Mouse (Mus musculus) forebrain, embryonic 16.5 days (tissue): Measurements from ENCODE around the gene Ttc28. TPM values are rescaled to one million over a fixed set of nuclear protein-coding genes. Genes with fewer than 3 reads are reported as not detected.

Experiments used
- ATAC-seq: fragments of 200-750 bp; cut with Nextera tagmentation; 2 replicates; pipeline ENCODE4 v1.8.0; 2017; ENCODE audit warnings: mild to moderate bottlenecking, moderate library complexity
- H3K27ac ChIP-seq: fragments of 300-500 bp; sonication (generic); 2 replicates; pipeline ENCODE4 v1.5.1; 2014; ENCODE audit warnings: low read length, control low read depth
- H3K27me3 ChIP-seq: fragments of 300-500 bp; sonication (generic); replicated peaks from 2 replicates; pipeline ENCODE4 v1.6.1; 2014; ENCODE audit warnings: low read length; ENCODE audit not compliant: control insufficient read depth, insufficient read depth
- H3K36me3 ChIP-seq: fragments of 300-500 bp; sonication (generic); 2 replicates; pipeline ENCODE4 v1.6.1; 2014; ENCODE audit not compliant: control insufficient read depth, insufficient read depth
- H3K4me1 ChIP-seq: fragments of 300-500 bp; sonication (generic); replicated peaks from 2 replicates; pipeline ENCODE4 v1.6.1; 2014; ENCODE audit warnings: low read length; ENCODE audit not compliant: control insufficient read depth, insufficient read depth
- H3K4me2 ChIP-seq: fragments of 300-500 bp; sonication (generic); 2 replicates; pipeline ENCODE4 v1.6.1; 2014; ENCODE audit warnings: mild to moderate bottlenecking, low read length, control low read depth
- H3K4me3 ChIP-seq: fragments of 300-500 bp; sonication (generic); replicated peaks from 2 replicates; pipeline ENCODE4 v1.5.1; 2014; ENCODE audit warnings: mild to moderate bottlenecking, low read length, control low read depth
- H3K9ac ChIP-seq: fragments of 300-500 bp; sonication (generic); replicated peaks from 2 replicates; pipeline ENCODE4 v1.6.1; 2014; ENCODE audit warnings: low read depth, low read length, control low read depth
- H3K9me3 ChIP-seq: fragments of 300-500 bp; sonication (generic); 2 replicates; pipeline ENCODE4 v1.6.1; 2016; ENCODE audit warnings: low read length; ENCODE audit not compliant: control insufficient read depth
- WGBS: fragments of 180-500 bp; shearing (Covaris S2); extraction: QIAGEN DNeasy Blood & Tissue Kit; methylation state at CpG from one replicate; pipeline ENCODE4 v1.1.7; 2014; 5-methylcytosine and 5-hydroxymethylcytosine counted together
- polyA plus RNA-seq: library from polyadenylated mRNA; unstranded; fragments of >200 nt; fragmentation: Nextera tagmentation; extraction: Ambion mirVana; gene quantifications from 2 replicates; pipeline ENCODE4 v1.2.1, GENCODE M21; 2015

The Ttc28 gene
- polyA plus RNA-seq, 1 experiment from 2014 or later, result 40.5 TPM

- Histone ChIP-seq H3K9me3 (no peaks in the 10 kb centered on the region), H3K9ac (no peak overlapping the region), H3K27ac (no peak overlapping the region), H3K4me2 (no peak overlapping the region), H3K27me3 (no peaks in the 10 kb centered on the region), H3K4me1 (peaks cover 44% of the 10 kb centered on the region), H3K36me3 (no peaks in the 10 kb centered on the region), H3K4me3 (no peak overlapping the region)
- ATAC-seq, result no peak
- 60% methylated on average over 12 of the region's 12 CpGs for WGBS
Measured at GRCm38 (mm10) chr5:111125746-111126145, 246.1 kb downstream of the Ttc28 start.

DNA sequence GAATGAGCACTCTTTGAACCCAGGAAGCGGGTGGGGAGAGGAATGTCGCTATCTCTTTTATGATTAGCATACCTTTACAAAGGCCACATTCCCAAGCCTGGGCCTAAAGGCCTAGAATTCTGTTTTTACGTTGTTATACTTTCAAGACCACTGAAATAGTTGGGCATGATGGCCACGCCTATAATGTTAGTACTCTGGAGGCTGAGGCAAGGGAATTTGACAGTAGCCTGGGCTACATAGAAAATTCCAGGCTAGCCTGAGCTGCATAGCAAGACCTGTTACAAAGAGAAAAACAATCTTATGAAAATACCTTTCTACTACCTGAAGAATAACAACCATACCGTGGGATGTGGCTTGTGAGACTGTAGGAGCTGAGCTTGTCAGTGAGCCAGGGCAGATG is 248.2 kb downstream of the Ttc28 start:
- no peaks in the 10 kb centered on the region for H3K36me3 ChIP-seq
- ATAC-seq, result no peak
- H3K9me3 ChIP-seq, result no peaks in the 10 kb centered on the region
- no peaks in the 10 kb centered on the region for H3K27me3 ChIP-seq
- peak overlapping the region; percentile 33 for H3K27ac ChIP-seq
- H3K9ac ChIP-seq, result no peak overlapping the region
- no peak overlapping the region for H3K4me2 ChIP-seq
- H3K4me1 ChIP-seq, result peaks cover 34% of the 10 kb centered on the region
- no peak overlapping the region for H3K4me3 ChIP-seq
- WGBS, result 83% methylated on average over 5 of the region's 5 CpGs

- Histone ChIP-seq H3K4me2 (no peak overlapping the region), H3K27ac (no peak overlapping the region), H3K9ac (no peak overlapping the region), H3K4me1 (peaks cover 20% of the 10 kb centered on the region), H3K27me3 (no peaks in the 10 kb centered on the region), H3K36me3 (no peaks in the 10 kb centered on the region), H3K4me3 (no peak overlapping the region), H3K9me3 (no peaks in the 10 kb centered on the region)
- WGBS, result 91% methylated on average over 8 of the region's 8 CpGs
- no peak for ATAC-seq
Measured at GRCm38 (mm10) chr5:111130121-111130520, 250.5 kb downstream of the Ttc28 start.

DNA sequence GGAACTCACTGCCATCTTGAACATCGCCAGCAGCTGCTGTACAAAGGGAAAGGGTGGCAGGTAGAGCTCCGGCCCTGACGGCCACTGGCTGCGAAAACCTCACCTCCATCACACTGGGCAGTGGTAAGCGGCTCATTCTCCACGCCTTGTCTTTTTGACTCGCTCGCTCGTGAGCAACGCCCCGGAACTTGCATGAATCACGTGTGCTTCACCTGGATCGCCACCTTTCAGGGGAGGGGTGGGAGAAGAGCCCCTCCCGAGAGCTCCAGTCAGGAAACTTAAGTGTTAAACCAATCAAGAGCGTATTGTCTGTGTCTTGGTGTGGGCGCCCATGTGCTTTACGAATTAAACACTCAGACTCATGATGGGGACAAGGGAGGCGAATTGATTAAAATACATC is 252.0 kb downstream of the Ttc28 start:
- WGBS, result 88% methylated on average over 18 of the region's 18 CpGs
- Histone ChIP-seq H3K27me3 (no peaks in the 10 kb centered on the region), H3K4me1 (peaks cover 22% of the 10 kb centered on the region), H3K4me2 (no peak overlapping the region), H3K27ac (peak overlapping the region; percentile 42; the same call in 1 of the 2 replicates), H3K4me3 (no peak overlapping the region), H3K36me3 (no peaks in the 10 kb centered on the region), H3K9me3 (no peaks in the 10 kb centered on the region), H3K9ac (no peak overlapping the region)
- ATAC-seq, result no peak

DNA sequence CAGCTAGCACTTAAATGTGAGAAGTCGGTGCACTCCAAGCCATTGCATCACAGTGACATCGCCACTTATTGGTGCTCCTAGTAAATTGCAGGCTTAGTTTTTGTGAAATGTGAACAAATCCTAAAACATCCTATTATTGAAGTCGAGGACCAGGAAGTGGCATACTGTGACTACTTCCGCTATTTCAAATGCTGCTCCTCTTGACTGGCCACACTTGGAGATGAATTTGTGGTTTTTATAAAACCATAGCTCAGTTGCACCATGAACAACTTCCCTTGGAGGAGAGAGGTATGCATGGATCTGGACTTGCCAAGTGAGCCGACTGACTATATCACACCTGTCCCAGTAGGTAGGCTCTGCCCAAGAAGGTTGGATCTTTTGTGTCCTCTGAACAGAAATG is 253.5 kb downstream of the Ttc28 start:
- H3K4me1 ChIP-seq, result peaks cover 35% of the 10 kb centered on the region
- no peak overlapping the region for H3K9ac ChIP-seq
- no peaks in the 10 kb centered on the region for H3K9me3 ChIP-seq
- no peak for ATAC-seq
- 92% methylated on average over 5 of the region's 5 CpGs for WGBS
- H3K4me3 ChIP-seq, result no peak overlapping the region
- no peak overlapping the region for H3K4me2 ChIP-seq
- no peaks in the 10 kb centered on the region for H3K27me3 ChIP-seq
- H3K27ac ChIP-seq, result no peak overlapping the region
- no peaks in the 10 kb centered on the region for H3K36me3 ChIP-seq

DNA sequence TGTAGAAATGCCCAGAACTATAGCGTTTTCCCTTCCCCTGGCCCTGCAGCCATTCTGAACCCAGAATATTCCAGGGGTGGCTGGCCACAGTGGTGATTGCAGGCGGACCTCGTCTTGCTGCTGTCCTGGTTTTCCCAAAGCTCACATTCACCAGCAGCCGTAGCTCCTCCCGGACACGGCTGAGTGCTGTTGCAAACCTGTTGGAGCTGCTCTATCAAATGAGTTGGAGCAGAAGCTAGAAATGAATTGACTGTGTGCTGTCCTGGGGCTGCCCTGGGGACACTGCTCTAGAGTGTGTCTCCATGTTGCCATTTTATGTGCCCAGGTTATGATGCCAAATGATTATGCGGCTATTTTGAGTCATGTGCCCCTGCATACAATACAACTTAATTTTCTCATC is 254.2 kb downstream of the Ttc28 start:
- no peak overlapping the region for H3K4me3 ChIP-seq
- H3K4me2 ChIP-seq, result no peak overlapping the region
- H3K4me1 ChIP-seq, result peaks cover 39% of the 10 kb centered on the region
- no peaks in the 10 kb centered on the region for H3K9me3 ChIP-seq
- 96% methylated on average over 7 of the region's 7 CpGs for WGBS
- no peak overlapping the region for H3K27ac ChIP-seq
- H3K36me3 ChIP-seq, result no peaks in the 10 kb centered on the region
- H3K27me3 ChIP-seq, result no peaks in the 10 kb centered on the region
- no peak for ATAC-seq
- H3K9ac ChIP-seq, result no peak overlapping the region

- no peak overlapping the region for H3K27ac ChIP-seq
- no peaks in the 10 kb centered on the region for H3K27me3 ChIP-seq
- H3K9ac ChIP-seq, result no peak overlapping the region
- H3K4me2 ChIP-seq, result no peak overlapping the region
- 29% methylated on average over 6 of the region's 6 CpGs for WGBS
- H3K9me3 ChIP-seq, result no peaks in the 10 kb centered on the region
- no peak for ATAC-seq
- peaks cover 51% of the 10 kb centered on the region for H3K4me1 ChIP-seq
- no peaks in the 10 kb centered on the region for H3K36me3 ChIP-seq
- no peak overlapping the region for H3K4me3 ChIP-seq
Measured at GRCm38 (mm10) chr5:111137283-111137682, 257.7 kb downstream of the Ttc28 start.

DNA sequence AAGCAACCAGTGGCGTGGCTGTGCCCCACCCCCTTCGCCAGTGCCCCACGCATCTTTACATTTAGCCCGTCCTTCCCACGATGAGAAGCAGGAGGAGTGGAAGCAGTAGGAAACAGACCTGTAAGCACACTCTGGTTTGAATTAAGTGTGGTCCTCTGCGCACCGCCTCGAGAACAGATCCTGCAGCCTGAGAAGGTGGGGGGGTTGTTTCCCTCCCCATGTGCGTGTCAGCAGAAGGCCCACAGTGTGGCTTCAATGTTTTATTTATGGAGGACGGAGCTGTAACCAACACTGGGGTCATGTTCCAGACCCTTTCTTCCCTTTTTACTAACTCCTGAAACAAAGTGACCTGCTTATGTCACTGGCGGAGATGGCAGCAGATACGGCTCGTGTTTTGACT is 258.1 kb downstream of the Ttc28 start:
- H3K36me3 ChIP-seq, result no peaks in the 10 kb centered on the region

DNA sequence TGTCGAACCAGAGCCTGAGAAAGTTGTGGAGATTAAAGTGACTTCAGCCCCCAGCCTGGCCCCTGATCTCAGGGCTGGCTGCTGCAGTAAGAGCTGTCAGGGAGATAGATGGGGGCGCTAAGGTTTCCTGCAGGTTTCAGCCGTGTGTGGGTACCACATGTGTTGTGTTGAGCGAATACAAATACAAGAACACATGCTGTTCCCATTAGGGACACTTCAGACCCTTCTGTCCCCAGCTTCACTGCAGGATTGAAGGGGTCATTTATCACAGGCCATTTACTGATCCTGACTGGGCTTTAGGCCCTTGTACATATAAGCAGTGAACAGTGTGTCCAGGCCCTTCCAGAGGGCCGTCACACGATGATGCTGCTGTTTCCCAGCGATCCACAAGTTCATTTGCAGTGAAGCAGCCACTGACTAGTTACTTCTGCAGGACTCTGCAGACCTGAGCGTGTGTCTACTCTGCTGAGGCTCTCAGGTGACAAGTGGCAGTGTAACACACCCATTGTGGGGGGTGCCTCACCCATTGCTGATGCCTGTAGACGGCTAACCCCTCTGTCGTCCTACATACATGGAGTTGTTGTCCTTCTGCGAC is 258.7 kb downstream of the Ttc28 start:
- H3K9ac ChIP-seq, result no peak overlapping the region
- WGBS, result 53% methylated on average over 11 of the region's 11 CpGs
- no peaks in the 10 kb centered on the region for H3K9me3 ChIP-seq
- H3K27ac ChIP-seq, result no peak overlapping the region
- no peak overlapping the region for H3K4me3 ChIP-seq
- H3K36me3 ChIP-seq, result no peaks in the 10 kb centered on the region
- H3K27me3 ChIP-seq, result no peaks in the 10 kb centered on the region
- peaks cover 50% of the 10 kb centered on the region for H3K4me1 ChIP-seq
- ATAC-seq, result no peak
- no peak overlapping the region for H3K4me2 ChIP-seq

More for the DNA sequence above, 258.1 kb downstream of the Ttc28 start:
- WGBS, result 29% methylated on average over 13 of the region's 13 CpGs
- Histone ChIP-seq H3K27ac (no peak overlapping the region), H3K9ac (no peak overlapping the region), H3K4me3 (no peak overlapping the region), H3K4me2 (no peak overlapping the region), H3K9me3 (no peaks in the 10 kb centered on the region), H3K4me1 (peaks cover 50% of the 10 kb centered on the region), H3K27me3 (no peaks in the 10 kb centered on the region)
- ATAC-seq, result no peak
